Mouse (Mus musculus) lung, embryonic 14.5 days (tissue): ENCODE measurements at regions not wholly inside any gene's neighbourhood (a gene's known extent, or its start where the extent isn't known, plus 50 kb on each side); places are given as distances from the start of the nearest gene placed in this dataset.
A peak's percentile ranks its signal among the peaks of the same experiment; 100 is the strongest.

ENCODE experiments used
- ATAC-seq: fragments of 200-750 bp; cut with Nextera tagmentation; 2 replicates; pipeline ENCODE4 v1.8.0; 2017; ENCODE audit warnings: mild to moderate bottlenecking, moderate TSS enrichment, moderate library complexity; ENCODE audit not compliant: insufficient read depth
- DNase-seq: peaks from one replicate; pipeline ENCODE4 v3.0.0-alpha.2; 2015
- H3K27ac ChIP-seq: fragments of 300-500 bp; sonication (generic); 2 replicates; pipeline ENCODE4 v1.5.1; 2014; ENCODE audit warnings: low read depth, mild to moderate bottlenecking, moderate library complexity
- H3K27me3 ChIP-seq: fragments of 300-500 bp; sonication (generic); 2 replicates; pipeline ENCODE4 v1.6.1; 2014; ENCODE audit warnings: low read length, control low read depth; ENCODE audit not compliant: insufficient read depth
- H3K36me3 ChIP-seq: fragments of 300-500 bp; sonication (generic); 2 replicates; pipeline ENCODE4 v1.6.1; 2014; ENCODE audit warnings: control low read depth; ENCODE audit not compliant: insufficient read depth
- H3K4me1 ChIP-seq: fragments of 300-500 bp; sonication (generic); 2 replicates; pipeline ENCODE4 v1.6.1; 2014; ENCODE audit warnings: antibody characterized with exemption, control low read depth; ENCODE audit not compliant: insufficient read depth
- H3K4me2 ChIP-seq: fragments of 300-500 bp; sonication (generic); 2 replicates; pipeline ENCODE4 v1.6.1; 2014; ENCODE audit warnings: mild to moderate bottlenecking
- H3K4me3 ChIP-seq: fragments of 300-500 bp; sonication (generic); 2 replicates; pipeline ENCODE4 v1.5.1; 2014; ENCODE audit warnings: low read depth, low read length
- H3K9ac ChIP-seq: fragments of 300-500 bp; sonication (generic); 2 replicates; pipeline ENCODE4 v1.6.1; 2014
- H3K9me3 ChIP-seq: fragments of 300-500 bp; sonication (generic); 2 replicates; pipeline ENCODE4 v1.6.1; 2016; ENCODE audit warnings: low read depth, low read length, control low read depth
- CTCF ChIP-seq: IDR thresholded peaks from 2 replicates; pipeline ENCODE4 v1.5.1; 2016; ENCODE audit warnings: antibody characterized with exemption, low read depth
- WGBS: fragments of 180-500 bp; shearing (Covaris S2); extraction: QIAGEN DNeasy Blood & Tissue Kit; methylation state at CpG from one replicate; pipeline ENCODE4 v1.1.7; 2014; 5-methylcytosine and 5-hydroxymethylcytosine counted together

DNA sequence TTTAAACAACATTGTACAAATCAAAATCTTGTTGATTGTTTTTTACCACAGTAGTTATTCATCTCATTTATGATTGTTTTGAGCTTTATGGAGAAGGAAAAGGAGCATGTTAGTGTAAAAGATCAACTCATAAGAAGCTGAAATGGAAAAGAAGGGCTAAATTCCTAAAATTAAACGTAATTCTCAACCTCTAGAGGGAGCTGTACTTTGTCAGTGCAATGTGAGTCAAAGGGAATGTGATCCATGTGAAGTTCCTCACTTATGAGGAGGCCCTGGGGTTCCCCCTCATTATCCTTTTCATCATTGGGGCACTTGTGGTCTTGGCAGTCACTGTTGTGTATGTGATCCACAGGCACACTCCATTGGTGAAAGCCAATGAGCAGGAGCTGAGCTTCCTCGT is 54.0 kb upstream of the Vmn2r7 start:
- Histone ChIP-seq H3K36me3 (no peaks in the 10 kb centered on the region), H3K9ac (no peak overlapping the region), H3K27ac (no peak overlapping the region), H3K4me2 (no peak overlapping the region), H3K9me3 (no peaks in the 10 kb centered on the region), H3K27me3 (no peaks in the 10 kb centered on the region), H3K4me3 (no peak overlapping the region), H3K4me1 (no peaks in the 10 kb centered on the region)
- ATAC-seq (no peak), DNase-seq (peak; percentile 2)
- WGBS: 50% methylated on average over 2 of the region's 2 CpGs
- peak; percentile 25 for TF ChIP-seq CTCF

GRCm38 (mm10) chr3:64901317-64901892 is 56.8 kb upstream of the Vmn2r7 start:
- H3K4me1 ChIP-seq: no peaks in the 10 kb centered on the region
- H3K9ac ChIP-seq: no peak overlapping the region
- H3K9me3 ChIP-seq: no peaks in the 10 kb centered on the region
- WGBS: 19% methylated on average over 2 of the region's 2 CpGs
- ATAC-seq (no peak), DNase-seq (no peak)
- no peak for TF ChIP-seq CTCF
- no peak overlapping the region for H3K27ac ChIP-seq
- H3K4me3 ChIP-seq: no peak overlapping the region
- no peaks in the 10 kb centered on the region for H3K36me3 ChIP-seq
- no peak overlapping the region for H3K4me2 ChIP-seq
- no peaks in the 10 kb centered on the region for H3K27me3 ChIP-seq

DNA sequence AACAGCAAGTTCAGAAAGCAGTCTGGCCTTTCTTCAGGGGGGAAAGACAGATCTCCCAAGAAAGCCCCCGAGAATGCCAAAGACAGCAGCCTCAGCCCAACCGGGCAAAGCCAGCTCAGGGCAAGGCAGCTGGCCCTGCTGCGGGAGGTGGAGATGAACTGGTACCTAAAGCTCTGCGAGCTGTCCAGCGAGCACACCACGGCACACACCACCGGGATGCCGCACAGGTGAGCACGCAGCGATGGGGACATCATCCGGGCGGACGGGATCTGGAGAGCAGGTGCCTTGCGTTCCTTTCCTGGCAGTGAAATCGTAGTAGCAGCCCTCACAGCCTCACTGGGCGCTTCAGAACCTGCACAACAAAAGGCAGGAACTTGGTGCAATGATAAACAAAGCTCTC is 104.7 kb upstream of the Vmn2r7 start:
- Histone ChIP-seq H3K9me3 (no peaks in the 10 kb centered on the region), H3K4me2 (peak overlapping the region; percentile 33; the same call in 1 of the 2 replicates), H3K27me3 (peaks cover 10% of the 10 kb centered on the region), H3K9ac (no peak overlapping the region), H3K4me3 (no peak overlapping the region), H3K4me1 (no peaks in the 10 kb centered on the region), H3K36me3 (no peaks in the 10 kb centered on the region), H3K27ac (no peak overlapping the region)
- WGBS: 14% methylated on average over 16 of the region's 16 CpGs
- no peak for ATAC-seq
- DNase-seq: no peak
- no peak for TF ChIP-seq CTCF

- peak; percentile 62 for DNase-seq
Measured at GRCm38 (mm10) chr3:64964667-64965415, 120.3 kb upstream of the Vmn2r7 start.

GRCm38 (mm10) chr3:64965416-64965980 is 120.9 kb upstream of the Vmn2r7 start:
- ATAC-seq (no peak), DNase-seq (no peak)
- Histone ChIP-seq H3K9me3 (no peaks in the 10 kb centered on the region), H3K27me3 (no peaks in the 10 kb centered on the region), H3K4me3 (no peak overlapping the region), H3K4me1 (no peaks in the 10 kb centered on the region), H3K4me2 (no peak overlapping the region), H3K9ac (no peak overlapping the region), H3K36me3 (no peaks in the 10 kb centered on the region), H3K27ac (no peak overlapping the region)
- TF ChIP-seq CTCF: no peak
- WGBS: 67% methylated on average over 6 of the region's 6 CpGs

More at GRCm38 (mm10) chr3:64964667-64965415, 120.3 kb upstream of the Vmn2r7 start:
- 76% methylated on average over 5 of the region's 5 CpGs for WGBS
- Histone ChIP-seq H3K36me3 (no peaks in the 10 kb centered on the region), H3K9ac (no peak overlapping the region), H3K4me1 (no peaks in the 10 kb centered on the region), H3K9me3 (no peaks in the 10 kb centered on the region), H3K27ac (no peak overlapping the region), H3K4me3 (no peak overlapping the region), H3K4me2 (no peak overlapping the region), H3K27me3 (no peaks in the 10 kb centered on the region)
- peak; percentile 66; the same call in 1 of the 2 replicates for ATAC-seq
- TF ChIP-seq CTCF: no peak

- 64% methylated on average over 3 of the region's 3 CpGs for WGBS
Measured at GRCm38 (mm10) chr3:64968275-64968674, 123.7 kb upstream of the Vmn2r7 start.

GRCm38 (mm10) chr3:64984369-64984768 is 124.8 kb upstream of the Kcnab1 start:
- Histone ChIP-seq H3K27me3 (no peaks in the 10 kb centered on the region), H3K27ac (no peak overlapping the region), H3K9ac (no peak overlapping the region), H3K4me1 (no peaks in the 10 kb centered on the region), H3K9me3 (no peaks in the 10 kb centered on the region), H3K4me2 (no peak overlapping the region), H3K36me3 (no peaks in the 10 kb centered on the region), H3K4me3 (no peak overlapping the region)
- no peak for ATAC-seq
- 28% methylated on average over 2 of the region's 2 CpGs for WGBS
- peak; percentile 40 for TF ChIP-seq CTCF
- peak; percentile 31 for DNase-seq

More at GRCm38 (mm10) chr3:64968275-64968674, 123.7 kb upstream of the Vmn2r7 start:
- H3K4me2 ChIP-seq: no peak overlapping the region
- no peak overlapping the region for H3K27ac ChIP-seq
- H3K9ac ChIP-seq: no peak overlapping the region
- no peaks in the 10 kb centered on the region for H3K9me3 ChIP-seq
- no peak for TF ChIP-seq CTCF
- no peak overlapping the region for H3K4me3 ChIP-seq
- H3K36me3 ChIP-seq: no peaks in the 10 kb centered on the region
- H3K4me1 ChIP-seq: no peaks in the 10 kb centered on the region
- H3K27me3 ChIP-seq: no peaks in the 10 kb centered on the region
- ATAC-seq: no peak
- no peak for DNase-seq
